Mouse (Mus musculus) left cerebral cortex, adult 2 months (tissue): ENCODE data around the gene Rtkn. TPM values are rescaled to one million over a fixed set of nuclear protein-coding genes. Genes with fewer than 3 reads are reported as not detected.
A peak's percentile ranks its signal among the peaks of the same experiment; 100 is the strongest.

Source experiments
- DNase-seq, 2 experiments: peaks; one replicate each; pipeline ENCODE4 v3.0.0; 2021 to 2022; ENCODE audit warnings: low spot score in 2 of 2, mixed read lengths in 1 of 2; ENCODE audit errors: extremely low spot score in 1 of 2
- H3K27ac ChIP-seq: fragments of 200-600 bp; 2 replicates; pipeline ENCODE4 v1.8.1; 2022
- H3K4me3 ChIP-seq: fragments of 200-600 bp; 2 replicates; pipeline ENCODE4 v1.8.1; 2022
- CTCF ChIP-seq: fragments of 200-600 bp; IDR thresholded peaks from 2 replicates; pipeline ENCODE4 v1.8.1; 2022; ENCODE audit warnings: antibody characterized with exemption, mild to moderate bottlenecking, moderate library complexity
- intact Hi-C: fragments of 180-260 bp; cut with DNase I; formaldehyde crosslinking; loops from one replicate; pipeline ENCODE4 v1.15.1; 2025
- total RNA-seq, 2 experiments: library from RNA; stranded (reverse); gene quantifications; 2 replicates each; pipeline ENCODE4 v1.2.3; 2021

Gene Rtkn
- total RNA-seq, 2 experiments from 2014 or later, result 87.0 to 97.5 TPM

GRCm38 (mm10) chr6:83165607-83166242, 30.5 kb downstream of the Rtkn start, which contains the start of gene Dctn1:
Dctn1 (plus strand) TSS chr6:83165920.
- H3K4me3 ChIP-seq, result peak within 1 kb of the TSS; percentile 82
- intact Hi-C loops, result loop anchor here (2.0 to 5.0 kb wide), 2 partner anchors 49 to 102 kb away; no protein-coding TSS in a partner anchor
- DNase-seq, result peak; percentile 92
- TF ChIP-seq CTCF, result peak; percentile 88
- peak within 1 kb of the TSS; percentile 98 for H3K27ac ChIP-seq

GRCm38 (mm10) chr6:83166243-83166630, 31.0 kb downstream of the Rtkn start:
- Histone ChIP-seq H3K27ac (peak overlapping the region; percentile 98), H3K4me3 (peak overlapping the region; percentile 82)
- no peak for DNase-seq
- peak; percentile 28 for TF ChIP-seq CTCF
- intact Hi-C loops, result loop anchor here (5.0 kb wide), 1 partner anchor 101 kb away; no protein-coding TSS in a partner anchor

- no peak for DNase-seq
- no peak overlapping the region for H3K4me3 ChIP-seq
- intact Hi-C loops, result loop anchor here (5.0 kb wide), 1 partner anchor 97 kb away; no protein-coding TSS in a partner anchor
- no peak for TF ChIP-seq CTCF
- no peak overlapping the region for H3K27ac ChIP-seq
Measured at GRCm38 (mm10) chr6:83169872-83170271, 34.6 kb downstream of the Rtkn start.

- no peak for DNase-seq
- Histone ChIP-seq H3K27ac (peak overlapping the region; percentile 85), H3K4me3 (peak overlapping the region; percentile 61)
- TF ChIP-seq CTCF, result no peak
- intact Hi-C loops, result loop anchor here (1.0 kb wide), 1 partner anchor 8 kb away; no protein-coding TSS in a partner anchor
Measured at GRCm38 (mm10) chr6:83171063-83171462, 35.8 kb downstream of the Rtkn start.

GRCm38 (mm10) chr6:83172240-83172920, 37.1 kb downstream of the Rtkn start:
- TF ChIP-seq CTCF, result no peak
- H3K4me3 ChIP-seq, result peak overlapping the region; percentile 61
- peak; percentile 67 to 70 for DNase-seq
- H3K27ac ChIP-seq, result peak overlapping the region; percentile 85
- intact Hi-C loops, result no loop called here

GRCm38 (mm10) chr6:83175996-83176395, 40.7 kb downstream of the Rtkn start:
- H3K27ac ChIP-seq, result no peak overlapping the region
- intact Hi-C loops, result no loop called here
- DNase-seq, result no peak
- no peak overlapping the region for H3K4me3 ChIP-seq
- no peak for TF ChIP-seq CTCF

GRCm38 (mm10) chr6:83179390-83180117, 44.3 kb downstream of the Rtkn start:
- intact Hi-C loops, result loop anchor here (1.0 kb wide), 1 partner anchor 8 kb away; no protein-coding TSS in a partner anchor
- Histone ChIP-seq H3K4me3 (peak overlapping the region; percentile 73), H3K27ac (peak overlapping the region; percentile 78)
- DNase-seq, result peak; percentile 74
- TF ChIP-seq CTCF, result no peak

GRCm38 (mm10) chr6:83180605-83181004, 45.3 kb downstream of the Rtkn start:
- intact Hi-C loops, result no loop called here
- H3K27ac ChIP-seq, result 0 out of 2 replicates have a peak overlapping the region, but pooled peaks have one; percentile 0
- DNase-seq, result no peak
- no peak for TF ChIP-seq CTCF
- H3K4me3 ChIP-seq, result peak overlapping the region; percentile 73

- Histone ChIP-seq H3K27ac (peak overlapping the region; percentile 96), H3K4me3 (no peak overlapping the region)
- DNase-seq, result peak in 1 of 2 experiments; percentile 16
- intact Hi-C loops, result no loop called here
- TF ChIP-seq CTCF, result peak; percentile 50
Measured at GRCm38 (mm10) chr6:83184858-83185435, 49.7 kb downstream of the Rtkn start.

GRCm38 (mm10) chr6:83185895-83186861, 50.9 kb downstream of the Rtkn start:
- DNase-seq, result peak; percentile 87 to 88
- Histone ChIP-seq H3K4me3 (peak overlapping the region; percentile 71), H3K27ac (peak overlapping the region; percentile 96)
- intact Hi-C loops, result no loop called here
- no peak for TF ChIP-seq CTCF
